Mouse (Mus musculus) E14TG2a.4 (cell line): ENCODE measurements around the gene Lonp2.

Experiments
- CTCF ChIP-seq: conservative IDR thresholded peaks from 2 replicates; pipeline ENCODE4 v1.5.1; 2014; ENCODE audit warnings: low read length
- POU5F1 ChIP-seq: IDR thresholded peaks from 2 replicates; pipeline ENCODE4 v1.6.1; 2014; ENCODE audit warnings: low read length, borderline replicate concordance

DNA sequence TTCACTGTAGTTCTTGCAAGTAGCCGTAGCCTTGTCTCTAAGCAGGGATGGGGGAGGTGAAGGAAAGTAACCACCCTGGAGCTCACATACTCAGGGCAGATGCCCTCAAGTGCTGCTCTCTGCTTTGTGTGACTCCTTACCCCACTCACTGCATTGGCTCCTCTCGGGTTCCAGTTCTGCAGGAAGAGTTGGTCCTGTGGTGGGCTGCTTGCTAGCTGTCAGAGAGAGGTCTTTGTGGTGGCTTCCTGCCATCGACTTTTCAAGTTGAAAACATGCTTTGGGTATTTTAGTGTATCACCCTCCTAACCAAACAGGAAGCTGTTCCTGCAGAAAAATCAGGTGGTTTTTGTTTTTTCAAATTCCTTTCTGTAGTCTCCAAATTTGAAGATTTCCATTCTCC, 62.8 kb downstream of the Lonp2 start:
- TF ChIP-seq CTCF (no peak), POU5F1 (no peak)
